Mouse (Mus musculus) layer of hippocampus, postnatal 25 days (tissue): ENCODE measurements at regions not wholly inside any gene's neighbourhood (a gene's known extent, or its start where the extent isn't known, plus 50 kb on each side); places are given as distances from the start of the nearest gene placed in this dataset.
A peak's percentile ranks its signal among the peaks of the same experiment; 100 is the strongest.

ENCODE experiments used
- DNase-seq, 2 experiments: peaks; one replicate each; pipeline ENCODE4 v3.0.0; 2022; ENCODE audit warnings: mixed read lengths in 2 of 2, low spot score in 1 of 2; ENCODE audit errors: extremely low spot score in 1 of 2

- no peak for DNase-seq
Measured at GRCm38 (mm10) chr19:23044510-23045464, 96.2 kb upstream of the Klf9 start.

GRCm38 (mm10) chr19:23051456-23051855 is 89.6 kb upstream of the Klf9 start:
- no peak for DNase-seq

- DNase-seq: no peak
Measured at GRCm38 (mm10) chr19:23054440-23054839, 86.6 kb upstream of the Klf9 start.

- no peak for DNase-seq
Measured at GRCm38 (mm10) chr19:23055916-23056805, 84.9 kb upstream of the Klf9 start.

GRCm38 (mm10) chr19:23056851-23057707 is 83.9 kb upstream of the Klf9 start:
- DNase-seq: peak; percentile 36 to 60

GRCm38 (mm10) chr19:23057739-23058501 is 83.1 kb upstream of the Klf9 start:
- peak; percentile 20 to 25 for DNase-seq

- no peak for DNase-seq
Measured at GRCm38 (mm10) chr19:23058502-23058900, 82.5 kb upstream of the Klf9 start.

GRCm38 (mm10) chr19:23061081-23061640 is 79.9 kb upstream of the Klf9 start:
- no peak for DNase-seq

- no peak for DNase-seq
Measured at GRCm38 (mm10) chr19:23061906-23062305, 79.1 kb upstream of the Klf9 start.

- no peak for DNase-seq
Measured at GRCm38 (mm10) chr19:23062851-23063250, 78.2 kb upstream of the Klf9 start.

GRCm38 (mm10) chr19:23065548-23065947 is 75.5 kb upstream of the Klf9 start:
- DNase-seq: no peak

GRCm38 (mm10) chr19:23066726-23067125 is 74.3 kb upstream of the Klf9 start:
- no peak for DNase-seq

GRCm38 (mm10) chr19:23068600-23068999 is 72.4 kb upstream of the Klf9 start:
- no peak for DNase-seq

- no peak for DNase-seq
Measured at GRCm38 (mm10) chr19:23069656-23070055, 71.4 kb upstream of the Klf9 start.

GRCm38 (mm10) chr19:23071000-23071399 is 70.0 kb upstream of the Klf9 start:
- DNase-seq: no peak

- DNase-seq: no peak
Measured at GRCm38 (mm10) chr19:23074602-23075570, 66.1 kb upstream of the Klf9 start.

GRCm38 (mm10) chr19:23075790-23076189 is 65.2 kb upstream of the Klf9 start:
- no peak for DNase-seq

- DNase-seq: no peak
Measured at GRCm38 (mm10) chr19:23085173-23085660, 55.8 kb upstream of the Klf9 start.
